Mouse (Mus musculus) liver, embryonic 14.5 days (tissue): ENCODE results near the gene Gm28053.

Source experiments
- CTCF ChIP-seq: IDR thresholded peaks from 2 replicates; pipeline ENCODE4 v1.5.1; 2016; ENCODE audit warnings: antibody characterized with exemption, low read depth, control low read depth
- EP300 ChIP-seq: IDR thresholded peaks from 2 replicates; pipeline ENCODE4 v1.6.1; 2016; ENCODE audit warnings: antibody characterized with exemption, low read depth

- TF ChIP-seq CTCF, result no peak
- TF ChIP-seq EP300, result no peak
These were observed 22.9 kb downstream of the Gm28053 start for GRCm38 (mm10) chr6:48741273-48741672.
